Mouse (Mus musculus): ENCODE results near the gene Manba. TPM values are rescaled to one million over a fixed set of nuclear protein-coding genes. Genes with fewer than 3 reads are reported as not detected.

Gene Manba
- polyA plus RNA-seq, 1 experiment from 2014 or later = 5.8 TPM

DNA sequence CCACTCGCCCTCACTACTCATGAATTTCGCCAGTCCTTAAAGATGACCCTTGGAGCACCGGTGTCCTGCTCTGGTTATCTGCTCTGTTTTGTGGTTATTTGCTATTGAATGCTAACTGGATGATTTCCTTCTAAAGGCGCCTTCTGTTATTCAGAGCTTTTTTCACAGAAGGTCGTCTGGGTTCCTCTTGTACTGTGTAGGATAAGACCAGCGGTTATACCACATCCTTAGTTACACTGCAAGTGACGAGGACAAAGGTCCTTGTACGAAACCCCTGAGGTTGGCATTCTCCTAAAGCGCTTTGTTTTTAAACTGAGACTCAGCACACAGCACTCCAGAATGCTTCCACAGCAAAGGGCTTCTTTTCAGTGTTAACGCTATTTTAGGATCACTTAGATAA is 117.3 kb downstream of the Manba start:
- 34% methylated on average over 10 of the region's 10 CpGs for WGBS (ENCODE audit: insufficient replicate concordance)
- no peak overlapping the region for H3K27ac ChIP-seq (replicated peaks)

DNA sequence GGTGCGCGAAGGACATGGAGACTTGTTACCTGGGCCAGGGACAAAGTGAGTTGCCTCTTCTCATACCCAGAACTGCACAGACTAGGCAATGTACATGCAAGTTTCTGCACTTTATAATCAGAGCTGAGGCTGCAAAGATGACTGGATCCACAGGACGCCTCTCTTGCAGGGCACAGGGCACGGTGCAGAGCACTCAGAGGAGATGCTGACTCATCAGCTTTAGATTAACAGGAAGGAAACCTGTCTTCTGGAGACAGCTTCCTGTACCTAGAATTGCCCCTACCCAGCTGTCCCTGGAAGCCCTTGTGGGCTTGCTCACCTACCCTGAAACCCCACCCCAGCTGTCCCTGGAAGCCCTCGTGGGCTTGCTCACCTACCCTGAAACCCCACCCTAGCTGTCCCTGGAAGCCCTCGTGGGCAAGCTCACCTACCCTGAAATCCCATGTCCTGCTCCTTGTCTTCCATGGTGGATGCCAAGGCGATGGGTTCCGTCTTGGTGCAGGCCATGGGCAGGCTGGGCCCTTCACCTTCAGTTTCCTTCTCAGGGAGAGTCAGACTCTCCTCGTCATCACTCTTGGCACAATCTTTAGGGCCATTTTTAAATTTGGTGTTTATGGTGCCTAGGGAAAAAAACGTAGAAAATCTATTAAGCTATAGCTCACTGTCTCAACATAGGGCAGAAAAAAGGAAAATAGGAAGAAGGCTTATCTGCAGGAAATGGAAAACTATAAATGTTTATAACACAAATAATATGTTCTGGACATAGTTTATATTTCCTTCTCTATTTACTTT is 119.4 kb downstream of the Manba start:
- Histone ChIP-seq H3K4me3 (replicated peaks) (no peak overlapping the region), H3K4me2 (no peak overlapping the region), H3K9ac (no peak overlapping the region), H3K9me3 (replicated peaks) (no peaks in the 10 kb centered on the region), H3K4me1 (replicated peaks) (peaks cover 42% of the 10 kb centered on the region), H3K27me3 (no peaks in the 10 kb centered on the region), H3K36me3 (replicated peaks) (peaks cover 46% of the 10 kb centered on the region), H3K27ac (replicated peaks) (peak overlapping the region; percentile 48; the same call in 1 of the 2 replicates)
- 55% methylated on average over 10 of the region's 10 CpGs for WGBS (ENCODE audit: insufficient replicate concordance)
- no peak for ATAC-seq (ENCODE audit: insufficient read depth)

More for the DNA sequence above, 117.3 kb downstream of the Manba start:
- Histone ChIP-seq H3K27me3 (no peaks in the 10 kb centered on the region), H3K4me1 (replicated peaks) (peaks cover 32% of the 10 kb centered on the region), H3K36me3 (replicated peaks) (peaks cover 43% of the 10 kb centered on the region), H3K9ac (no peak overlapping the region), H3K9me3 (replicated peaks) (no peaks in the 10 kb centered on the region), H3K4me3 (replicated peaks) (no peak overlapping the region), H3K4me2 (no peak overlapping the region)
- ATAC-seq (ENCODE audit: insufficient read depth) = no peak

DNA sequence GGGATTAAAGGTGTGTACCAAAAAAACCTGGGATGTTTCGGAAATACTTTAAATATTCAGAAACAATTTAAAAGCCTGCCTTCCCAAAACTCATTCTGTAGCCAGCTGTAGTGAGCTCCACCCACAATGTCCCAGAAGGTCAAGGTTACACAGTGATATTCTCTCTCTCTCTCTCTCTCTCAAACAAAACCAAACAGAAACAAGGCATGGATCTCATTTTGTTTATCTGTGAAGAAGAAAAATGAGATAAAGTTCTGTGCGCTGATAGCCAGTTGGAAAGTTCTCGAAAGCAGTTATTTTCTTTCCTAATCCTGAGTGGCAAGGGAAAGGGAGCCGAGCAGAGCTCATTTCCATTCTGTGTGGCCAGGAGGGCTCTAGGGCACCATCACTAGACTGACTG is 120.1 kb downstream of the Manba start:
- Histone ChIP-seq H3K27ac (replicated peaks) (0 out of 2 replicates have a peak overlapping the region, but pooled peaks have one; percentile 2), H3K36me3 (replicated peaks) (peaks cover 45% of the 10 kb centered on the region), H3K4me1 (replicated peaks) (peaks cover 42% of the 10 kb centered on the region), H3K4me2 (no peak overlapping the region), H3K27me3 (no peaks in the 10 kb centered on the region), H3K9me3 (replicated peaks) (no peaks in the 10 kb centered on the region), H3K4me3 (replicated peaks) (no peak overlapping the region), H3K9ac (no peak overlapping the region)
- ATAC-seq (ENCODE audit: insufficient read depth) = no peak
- 48% methylated on average over 4 of the region's 4 CpGs for WGBS (ENCODE audit: insufficient replicate concordance)

DNA sequence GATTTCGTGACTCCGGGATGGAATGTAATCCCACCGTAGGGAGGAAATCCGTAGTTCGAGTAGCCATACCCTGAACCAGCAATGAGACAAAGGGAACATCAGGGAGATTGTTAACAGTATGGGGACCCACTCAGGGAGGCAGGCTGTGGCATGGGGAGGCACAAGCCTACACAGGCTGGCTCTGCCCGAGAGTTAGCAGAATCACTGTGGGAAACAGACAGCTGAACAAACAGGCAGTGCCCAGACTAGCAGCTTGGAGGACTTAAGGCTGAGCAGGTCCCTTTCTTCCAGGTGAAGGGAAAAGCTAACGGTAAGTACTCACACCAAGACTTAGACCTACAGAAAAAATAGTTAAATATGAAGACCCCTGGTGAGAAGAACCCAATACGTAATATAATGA is 121.2 kb downstream of the Manba start:
- Histone ChIP-seq H3K4me1 (replicated peaks) (peaks cover 42% of the 10 kb centered on the region), H3K27ac (replicated peaks) (no peak overlapping the region), H3K9ac (no peak overlapping the region), H3K36me3 (replicated peaks) (peaks cover 35% of the 10 kb centered on the region), H3K4me2 (0 out of 2 replicates have a peak overlapping the region, but pooled peaks have one; percentile 71), H3K4me3 (replicated peaks) (no peak overlapping the region), H3K27me3 (no peaks in the 10 kb centered on the region), H3K9me3 (replicated peaks) (no peaks in the 10 kb centered on the region)
- 79% methylated on average over 8 of the region's 8 CpGs for WGBS (ENCODE audit: insufficient replicate concordance)
- no peak for ATAC-seq (ENCODE audit: insufficient read depth)

DNA sequence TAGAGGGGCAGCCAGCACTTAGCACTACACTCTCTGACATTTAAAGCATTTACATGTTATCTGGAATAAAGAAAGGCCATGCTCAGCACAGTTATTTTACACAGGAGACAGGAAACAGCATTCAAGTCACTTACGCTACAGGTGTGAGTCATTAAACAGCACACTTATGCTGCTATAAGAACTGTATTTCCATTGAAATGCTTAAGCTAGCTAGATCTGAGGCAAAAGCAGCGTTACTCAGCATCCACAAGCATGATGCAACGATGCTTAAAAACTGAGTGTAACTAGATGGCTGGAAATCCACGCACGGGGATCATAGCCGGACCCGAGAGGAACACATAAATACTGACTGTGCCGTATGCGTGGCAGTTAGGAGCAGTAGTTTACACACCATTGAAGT is 121.6 kb downstream of the Manba start:
- WGBS (ENCODE audit: insufficient replicate concordance) = 51% methylated on average over 9 of the region's 9 CpGs
- H3K27me3 ChIP-seq = no peaks in the 10 kb centered on the region
- no peak overlapping the region for H3K27ac ChIP-seq (replicated peaks)
- peaks cover 32% of the 10 kb centered on the region for H3K36me3 ChIP-seq (replicated peaks)
- H3K4me1 ChIP-seq (replicated peaks) = peaks cover 42% of the 10 kb centered on the region
- H3K9ac ChIP-seq = no peak overlapping the region
- H3K4me2 ChIP-seq = peak overlapping the region; percentile 71
- peak overlapping the region; percentile 60 for H3K4me3 ChIP-seq (replicated peaks)
- H3K9me3 ChIP-seq (replicated peaks) = no peaks in the 10 kb centered on the region
- no peak; the same call in 1 of the 2 replicates for ATAC-seq (ENCODE audit: insufficient read depth)

DNA sequence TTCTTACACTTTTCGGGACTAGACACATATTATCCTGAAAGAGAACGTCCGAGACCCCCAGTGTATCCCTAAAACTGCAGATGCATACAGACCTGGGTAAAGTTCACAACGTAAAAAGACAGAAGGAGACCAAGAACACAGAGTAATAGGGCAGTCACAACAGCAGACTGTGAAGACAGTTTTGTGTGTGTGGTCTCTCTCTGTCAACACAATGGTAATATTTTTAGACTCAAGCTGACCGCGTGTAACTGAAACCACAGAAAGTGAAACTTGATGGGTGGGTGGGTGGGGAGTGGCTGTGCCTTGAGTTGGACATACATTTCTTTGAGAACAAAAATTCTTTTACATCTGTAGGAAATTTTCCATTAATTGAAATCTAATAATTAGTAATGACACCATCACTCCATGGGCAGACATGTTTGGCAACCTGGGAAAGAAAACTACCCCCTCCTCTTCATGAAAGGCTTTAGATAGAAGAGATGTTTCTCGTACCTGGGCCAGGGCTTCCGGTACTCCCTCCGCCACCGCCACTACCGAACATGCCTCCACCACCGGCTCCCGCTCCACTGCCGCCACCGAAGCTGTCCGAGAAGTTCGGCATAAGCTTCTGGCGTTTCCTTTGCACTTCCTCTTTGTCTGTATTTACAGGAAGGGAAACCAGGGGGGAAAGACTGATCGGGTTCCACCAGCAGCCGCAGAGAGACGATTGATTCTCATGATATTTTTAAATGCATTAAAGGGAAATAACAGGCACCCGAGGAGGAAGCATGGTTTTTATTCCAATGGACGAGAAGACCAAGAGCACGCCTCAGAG is 122.5 kb downstream of the Manba start:
- Histone ChIP-seq H3K9ac (peak overlapping the region; percentile 53), H3K36me3 (replicated peaks) (peaks cover 31% of the 10 kb centered on the region), H3K9me3 (replicated peaks) (no peaks in the 10 kb centered on the region), H3K4me2 (peak overlapping the region; percentile 71), H3K4me3 (replicated peaks) (peak overlapping the region; percentile 60), H3K27me3 (no peaks in the 10 kb centered on the region), H3K4me1 (replicated peaks) (peaks cover 42% of the 10 kb centered on the region), H3K27ac (replicated peaks) (peak overlapping the region; percentile 57)
- peak; percentile 27; the same call in 1 of the 2 replicates for ATAC-seq (ENCODE audit: insufficient read depth)
- WGBS (ENCODE audit: insufficient replicate concordance) = 11% methylated on average over 24 of the region's 24 CpGs

DNA sequence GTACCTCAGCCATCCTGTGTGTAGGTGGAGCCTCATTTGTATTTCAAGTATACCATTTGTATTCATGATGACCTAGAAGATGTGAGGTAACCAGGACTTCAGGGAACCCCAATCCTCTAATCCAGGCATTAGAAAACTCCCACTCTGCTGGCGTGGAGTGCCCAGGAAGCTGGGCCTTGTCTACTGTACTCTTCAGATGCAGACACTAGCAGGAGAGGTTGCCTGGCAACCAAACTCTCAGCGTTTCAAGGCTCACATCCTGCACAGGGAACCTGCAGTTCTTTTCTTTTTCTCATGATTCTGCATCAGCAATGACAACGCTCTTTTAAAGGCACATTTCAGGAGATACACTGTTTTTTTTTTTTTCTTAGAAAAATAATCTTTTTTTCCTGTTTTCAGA is 124.8 kb downstream of the Manba start:
- no peak overlapping the region for H3K9ac ChIP-seq
- H3K27ac ChIP-seq (replicated peaks) = no peak overlapping the region
- WGBS (ENCODE audit: insufficient replicate concordance) = 57% methylated on average over 3 of the region's 3 CpGs
- H3K4me1 ChIP-seq (replicated peaks) = peaks cover 30% of the 10 kb centered on the region
- H3K27me3 ChIP-seq = no peaks in the 10 kb centered on the region
- peaks cover 31% of the 10 kb centered on the region for H3K36me3 ChIP-seq (replicated peaks)
- no peak overlapping the region for H3K4me3 ChIP-seq (replicated peaks)
- H3K9me3 ChIP-seq (replicated peaks) = no peaks in the 10 kb centered on the region
- no peak overlapping the region for H3K4me2 ChIP-seq
- ATAC-seq (ENCODE audit: insufficient read depth) = no peak

DNA sequence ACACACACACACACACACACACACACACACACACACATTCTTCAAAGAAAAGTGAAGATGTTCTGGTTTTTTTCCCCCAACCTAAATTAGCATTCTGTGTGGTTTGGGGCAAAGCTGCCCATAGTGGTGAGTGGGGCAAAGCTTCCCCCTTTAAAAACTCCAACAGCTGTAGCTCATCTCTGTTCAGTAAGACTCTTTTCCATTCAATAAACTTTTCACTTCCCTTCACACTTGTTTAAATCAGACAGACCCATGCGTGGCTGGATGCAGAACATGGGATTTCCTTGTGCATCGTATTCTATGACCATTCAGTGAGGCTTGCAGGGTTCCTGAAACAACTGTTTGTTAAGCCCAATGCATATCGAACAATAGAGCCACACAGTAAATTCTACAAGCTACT is 129.0 kb downstream of the Manba start:
- 76% methylated on average over 3 of the region's 3 CpGs for WGBS (ENCODE audit: insufficient replicate concordance)
- H3K27ac ChIP-seq (replicated peaks) = no peak overlapping the region
- H3K4me1 ChIP-seq (replicated peaks) = no peaks in the 10 kb centered on the region
- no peak overlapping the region for H3K4me2 ChIP-seq
- H3K4me3 ChIP-seq (replicated peaks) = no peak overlapping the region
- H3K27me3 ChIP-seq = no peaks in the 10 kb centered on the region
- ATAC-seq (ENCODE audit: insufficient read depth) = no peak
- no peaks in the 10 kb centered on the region for H3K9me3 ChIP-seq (replicated peaks)
- H3K9ac ChIP-seq = no peak overlapping the region
- H3K36me3 ChIP-seq (replicated peaks) = peaks cover 35% of the 10 kb centered on the region

DNA sequence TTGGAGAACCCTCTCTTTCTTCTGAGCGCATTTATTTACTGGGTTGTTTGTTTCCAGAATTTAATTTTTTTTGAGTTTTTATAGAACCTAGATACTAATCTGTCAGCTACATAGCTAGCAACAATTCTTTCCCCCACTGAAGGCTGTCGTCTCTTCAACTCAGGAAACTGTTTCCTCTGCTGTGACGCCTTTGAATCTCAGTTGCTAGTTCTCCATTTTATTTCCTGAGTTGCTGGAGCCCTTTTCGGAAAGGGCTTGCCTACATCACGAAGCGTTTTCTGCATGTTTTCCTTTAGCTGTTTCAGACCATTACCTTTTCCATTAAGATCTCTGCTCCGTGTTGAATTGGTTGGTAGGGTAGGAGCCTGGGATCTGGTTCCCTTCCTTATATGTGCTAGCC is 131.3 kb downstream of the Manba start:
- Histone ChIP-seq H3K27me3 (no peaks in the 10 kb centered on the region), H3K4me1 (replicated peaks) (no peaks in the 10 kb centered on the region), H3K4me3 (replicated peaks) (no peak overlapping the region), H3K9ac (no peak overlapping the region), H3K9me3 (replicated peaks) (no peaks in the 10 kb centered on the region), H3K36me3 (replicated peaks) (peaks cover 28% of the 10 kb centered on the region), H3K4me2 (no peak overlapping the region), H3K27ac (replicated peaks) (no peak overlapping the region)
- WGBS (ENCODE audit: insufficient replicate concordance) = 46% methylated on average over 7 of the region's 7 CpGs
- ATAC-seq (ENCODE audit: insufficient read depth) = no peak
